Mouse (Mus musculus) heart, adult 9 months (tissue): ENCODE measurements around the gene Ranbp1.
A peak's percentile ranks its signal among the peaks of the same experiment; 100 is the strongest.
"Not testable (repeated sequence)": the region's sequence is repeated elsewhere in the genome, so short reads cannot be mapped to it uniquely, and the experiment has no call there.

Experiments
- DNase-seq, 2 experiments: peaks; one replicate each; pipeline ENCODE4 v3.0.0; 2022; ENCODE audit warnings: low spot score in 2 of 2

Ranbp1 gene

GRCm38 (mm10) chr16:18248433-18249363 is at the start of gene Ranbp1, which contains the start of gene Trmt2a:
Gene Ranbp1, minus strand, starts transcription at chr16:18248732.
Gene Trmt2a, plus strand, starts transcription at chr16:18248679.
- peak; percentile 98 for DNase-seq

GRCm38 (mm10) chr16:18289614-18290013 is 41.1 kb upstream of the Ranbp1 start:
- DNase-seq, result not testable (repeated sequence)

- peak; percentile 97 to 98 for DNase-seq
Measured at GRCm38 (mm10) chr16:18289067-18289588, 40.6 kb upstream of the Ranbp1 start, which contains the start of gene Dgcr8. Gene Dgcr8, minus strand, starts transcription at chr16:18289246.

- DNase-seq, result no peak
Measured at GRCm38 (mm10) chr16:18288581-18289061, 40.1 kb upstream of the Ranbp1 start.

- peak in 1 of 2 experiments; percentile 10 for DNase-seq
Measured at GRCm38 (mm10) chr16:18288166-18288565, 39.6 kb upstream of the Ranbp1 start.

- DNase-seq, result no peak
Measured at GRCm38 (mm10) chr16:18275166-18275565, 26.6 kb upstream of the Ranbp1 start.

- no peak for DNase-seq
Measured at GRCm38 (mm10) chr16:18268182-18268581, 19.6 kb upstream of the Ranbp1 start.

- DNase-seq, result no peak
Measured at GRCm38 (mm10) chr16:18265024-18265423, 16.5 kb upstream of the Ranbp1 start.

- DNase-seq, result no peak
Measured at GRCm38 (mm10) chr16:18258221-18258620, 9.7 kb upstream of the Ranbp1 start, which contains the start of gene Gm49776. Gene Gm49776, minus strand, starts transcription at chr16:18258321.

- DNase-seq, result no peak
Measured at GRCm38 (mm10) chr16:18253866-18254265, 5.3 kb upstream of the Ranbp1 start.

- no peak for DNase-seq
Measured at GRCm38 (mm10) chr16:18252736-18253135, 4.2 kb upstream of the Ranbp1 start.

GRCm38 (mm10) chr16:18250828-18251790 is 2.6 kb upstream of the Ranbp1 start:
- DNase-seq, result no peak

- DNase-seq, result no peak
Measured at GRCm38 (mm10) chr16:18250231-18250630, 1.7 kb upstream of the Ranbp1 start.

- peak; percentile 49 to 55 for DNase-seq
Measured at GRCm38 (mm10) chr16:18249364-18249967, 934 bp upstream of the Ranbp1 start.

GRCm38 (mm10) chr16:18247521-18248399 is 772 bp downstream of the Ranbp1 start:
- DNase-seq, result no peak

GRCm38 (mm10) chr16:18241581-18241980 is 7.0 kb downstream of the Ranbp1 start:
- no peak for DNase-seq

- DNase-seq, result no peak
Measured at GRCm38 (mm10) chr16:18236676-18237501, 11.6 kb downstream of the Ranbp1 start.

GRCm38 (mm10) chr16:18235389-18236065 is 13.0 kb downstream of the Ranbp1 start:
- DNase-seq, result peak; percentile 76 to 77
